Mouse (Mus musculus) left cerebral cortex, adult 11 months (tissue): Measurements from ENCODE around the gene Phf12.

ENCODE experiments used
- DNase-seq: peaks from one replicate; pipeline ENCODE4 v3.0.0; 2022; ENCODE audit warnings: low spot score

Gene Phf12

DNA sequence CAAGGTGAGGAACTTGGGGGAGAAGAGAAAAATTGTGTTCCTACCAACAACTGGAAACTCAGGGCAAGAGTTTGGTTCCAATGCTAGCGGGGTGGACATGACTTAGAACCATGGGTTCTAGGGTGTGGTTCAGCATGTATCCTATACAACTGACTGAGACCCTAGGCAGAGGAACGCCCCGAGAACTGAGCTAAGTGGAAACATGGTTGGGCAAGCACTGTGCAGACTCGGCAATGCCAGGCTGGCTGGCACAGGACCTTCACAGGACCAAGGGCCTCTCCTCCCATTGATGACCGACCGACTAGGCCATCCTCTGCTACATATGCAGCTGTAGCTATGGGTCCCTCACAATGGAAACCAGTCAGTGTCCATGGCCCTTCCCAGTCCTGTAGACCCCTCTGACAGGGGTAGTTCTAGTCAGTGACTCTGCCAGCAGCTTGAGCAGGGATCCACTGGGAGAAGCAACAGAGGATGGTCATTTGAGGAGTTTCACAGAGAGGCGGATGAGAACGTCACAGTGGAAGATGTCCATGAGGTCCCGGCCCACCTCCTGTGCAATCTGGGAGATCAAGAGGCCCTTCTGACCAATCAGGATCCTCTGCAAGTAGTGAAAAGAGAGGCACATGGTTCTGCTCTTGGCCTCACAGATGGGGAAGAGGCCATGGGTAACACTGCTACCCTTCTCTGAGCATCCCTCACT lies 91.2 kb downstream of the Phf12 start:
- DNase-seq: no peak

DNA sequence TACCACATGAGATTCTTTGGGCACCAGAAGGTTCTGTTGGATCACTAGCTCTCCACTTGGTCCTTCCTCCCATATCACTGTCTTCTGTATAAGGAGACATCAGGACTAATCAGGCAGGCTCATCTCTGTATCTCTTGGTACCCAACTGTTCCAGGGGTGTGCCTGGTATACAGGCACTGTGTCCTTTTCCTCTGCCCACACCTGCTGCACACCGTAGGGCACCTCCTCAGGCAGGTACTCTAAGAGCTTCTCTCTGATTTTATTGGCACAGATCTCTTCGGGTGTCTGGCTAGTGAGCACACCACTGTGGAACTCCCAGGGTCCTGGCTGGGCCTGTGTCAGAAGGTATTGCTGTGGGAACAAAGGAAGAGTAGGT lies 91.7 kb downstream of the Phf12 start:
- DNase-seq: no peak

DNA sequence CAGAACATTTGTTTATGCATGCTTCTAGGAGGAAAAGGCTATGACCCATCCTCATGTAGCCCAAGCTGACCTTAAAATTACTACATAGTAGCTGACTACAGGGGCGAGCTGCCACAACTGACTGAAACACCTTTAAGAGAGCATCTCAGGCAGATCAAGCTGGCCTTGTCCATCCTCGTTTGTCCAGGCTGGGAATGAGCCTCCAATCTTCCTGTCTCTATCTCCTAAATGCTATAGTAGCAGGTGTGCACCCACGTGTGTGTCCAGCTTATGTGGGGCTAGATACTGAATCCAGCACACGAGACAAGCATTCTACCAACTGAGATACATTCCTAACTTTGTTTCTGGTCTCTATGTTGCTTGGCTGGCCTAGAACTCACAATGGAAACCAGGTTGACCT lies 92.1 kb downstream of the Phf12 start:
- no peak for DNase-seq
